Mouse (Mus musculus) embryo, embryonic 10.5 days (tissue): Measurements from ENCODE around the gene Grap2.

Experiments
- DNase-seq: peaks from one replicate; pipeline ENCODE4 v3.0.0-alpha.2; 2015; ENCODE audit warnings: low spot score

Gene Grap2

GRCm38 (mm10) chr15:80639071-80639702, 66.8 kb downstream of the Grap2 start:
- DNase-seq, result no peak

GRCm38 (mm10) chr15:80639874-80640273, 67.5 kb downstream of the Grap2 start:
- no peak for DNase-seq

DNA sequence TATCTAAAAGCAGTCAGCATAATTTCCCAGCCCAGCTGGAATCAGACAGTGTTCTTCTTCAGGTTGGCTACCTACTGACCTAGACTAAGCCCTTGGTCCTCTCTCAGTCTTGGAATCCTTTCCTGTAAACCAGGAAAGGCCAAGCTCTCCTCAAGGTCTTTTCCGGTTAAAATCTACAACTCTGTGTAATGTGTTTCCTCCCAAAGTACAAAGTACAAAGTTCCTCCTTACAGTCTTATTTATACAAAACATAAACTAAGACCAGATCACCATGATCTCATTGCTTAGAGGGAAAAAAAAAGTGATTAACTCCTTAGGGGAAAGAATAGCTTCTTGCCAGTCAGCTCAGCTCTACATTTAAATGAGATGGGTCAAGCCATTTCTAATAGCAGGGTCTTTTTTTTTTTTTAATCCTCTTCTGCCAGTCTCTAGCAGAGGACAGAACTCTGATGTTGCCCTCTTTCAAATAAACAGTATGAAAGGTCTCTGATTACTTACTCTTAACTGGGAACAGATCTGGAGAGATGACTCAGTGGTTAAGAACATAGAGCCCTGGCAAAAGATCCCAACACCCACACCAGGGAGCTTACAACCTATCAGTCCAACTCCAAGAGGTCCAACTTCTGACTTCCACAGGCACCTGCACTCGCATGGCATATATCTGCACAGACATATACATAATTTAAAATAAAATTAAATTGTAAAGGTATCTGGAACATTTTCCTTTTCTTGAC, 69.5 kb downstream of the Grap2 start:
- DNase-seq, result no peak

GRCm38 (mm10) chr15:80645006-80645797, 72.8 kb downstream of the Grap2 start:
- no peak for DNase-seq

DNA sequence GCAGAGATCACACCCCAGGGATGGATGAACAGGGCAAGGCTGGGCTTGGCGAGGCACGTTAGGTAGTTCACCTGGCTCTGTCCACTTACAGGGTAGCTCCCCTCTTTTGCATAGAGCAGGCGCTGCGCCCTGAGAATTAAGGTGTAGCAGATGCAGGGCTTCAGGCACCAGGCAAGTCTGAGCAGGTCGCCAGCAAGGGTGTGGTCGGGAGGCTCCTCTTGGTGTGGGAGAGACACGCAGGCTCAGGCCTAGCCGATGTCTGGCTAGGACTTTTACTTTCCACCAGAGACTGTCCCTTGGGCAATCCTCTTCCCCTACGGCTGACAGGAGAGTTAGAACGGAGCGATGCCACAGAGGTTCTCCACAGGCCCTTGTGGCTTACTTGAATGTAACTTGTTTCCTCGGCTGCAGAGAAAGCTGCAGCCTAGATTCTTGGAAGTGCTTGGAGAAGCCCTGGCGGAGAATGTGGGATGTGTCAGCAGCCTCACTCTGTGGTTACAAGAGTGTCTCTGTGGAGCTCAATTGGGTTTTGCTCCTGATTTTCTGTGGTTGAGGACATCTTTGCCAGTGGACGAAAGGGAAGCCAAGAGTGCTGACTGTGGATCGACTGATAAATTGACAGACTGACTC, 76.7 kb downstream of the Grap2 start:
- no peak for DNase-seq

- no peak for DNase-seq
Measured at GRCm38 (mm10) chr15:80650412-80650811, 78.0 kb downstream of the Grap2 start.

DNA sequence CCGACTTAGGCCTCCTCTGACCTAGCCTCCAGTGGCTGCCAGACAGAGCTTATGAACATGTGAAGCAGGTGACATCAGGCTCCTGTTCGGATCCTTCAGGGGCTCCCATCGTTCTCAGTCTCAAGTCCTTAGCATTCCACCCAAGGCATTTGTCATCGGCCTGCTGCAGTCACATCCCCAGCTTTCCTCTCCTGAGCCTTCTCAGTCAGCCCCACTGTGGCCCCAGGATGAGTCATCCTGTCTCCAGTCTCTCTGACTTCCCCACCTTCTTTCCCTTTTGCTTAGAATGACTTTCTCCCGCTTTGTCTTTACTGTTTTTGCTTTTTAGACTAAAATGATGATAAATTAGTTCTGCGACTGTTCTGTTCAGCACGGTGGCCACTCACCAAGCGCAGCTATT, 81.5 kb downstream of the Grap2 start:
- no peak for DNase-seq

- peak; percentile 27 for DNase-seq
Measured at GRCm38 (mm10) chr15:80658815-80659471, 86.5 kb downstream of the Grap2 start.

- no peak for DNase-seq
Measured at GRCm38 (mm10) chr15:80660963-80661362, 88.6 kb downstream of the Grap2 start.

DNA sequence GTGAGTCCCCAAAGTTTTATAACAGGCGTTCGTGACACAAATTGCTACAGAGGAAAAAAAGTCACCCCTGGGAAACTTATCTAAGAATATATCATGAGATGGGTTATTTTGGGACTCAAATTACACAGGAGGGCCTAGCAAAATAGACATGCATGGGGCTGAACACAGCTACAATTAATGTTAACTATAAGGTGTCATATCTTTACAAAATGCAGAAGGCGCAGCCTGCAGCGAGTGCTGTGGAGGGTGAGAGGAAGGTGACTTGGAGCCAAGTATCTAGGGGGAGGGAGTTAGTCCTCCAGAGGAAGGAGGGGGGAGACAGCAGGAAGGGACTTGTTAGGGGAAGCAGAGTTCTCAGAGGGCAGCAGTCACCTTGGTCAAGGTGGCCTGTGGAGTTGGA, 92.0 kb downstream of the Grap2 start:
- DNase-seq, result no peak

GRCm38 (mm10) chr15:80671295-80672252, 99.2 kb downstream of the Grap2 start, which contains the start of gene Fam83f:
Fam83f (plus strand) TSS chr15:80671847.
- peak; percentile 46 for DNase-seq

- DNase-seq, result no peak
Measured at GRCm38 (mm10) chr15:80672810-80673209, 100.4 kb downstream of the Grap2 start.

DNA sequence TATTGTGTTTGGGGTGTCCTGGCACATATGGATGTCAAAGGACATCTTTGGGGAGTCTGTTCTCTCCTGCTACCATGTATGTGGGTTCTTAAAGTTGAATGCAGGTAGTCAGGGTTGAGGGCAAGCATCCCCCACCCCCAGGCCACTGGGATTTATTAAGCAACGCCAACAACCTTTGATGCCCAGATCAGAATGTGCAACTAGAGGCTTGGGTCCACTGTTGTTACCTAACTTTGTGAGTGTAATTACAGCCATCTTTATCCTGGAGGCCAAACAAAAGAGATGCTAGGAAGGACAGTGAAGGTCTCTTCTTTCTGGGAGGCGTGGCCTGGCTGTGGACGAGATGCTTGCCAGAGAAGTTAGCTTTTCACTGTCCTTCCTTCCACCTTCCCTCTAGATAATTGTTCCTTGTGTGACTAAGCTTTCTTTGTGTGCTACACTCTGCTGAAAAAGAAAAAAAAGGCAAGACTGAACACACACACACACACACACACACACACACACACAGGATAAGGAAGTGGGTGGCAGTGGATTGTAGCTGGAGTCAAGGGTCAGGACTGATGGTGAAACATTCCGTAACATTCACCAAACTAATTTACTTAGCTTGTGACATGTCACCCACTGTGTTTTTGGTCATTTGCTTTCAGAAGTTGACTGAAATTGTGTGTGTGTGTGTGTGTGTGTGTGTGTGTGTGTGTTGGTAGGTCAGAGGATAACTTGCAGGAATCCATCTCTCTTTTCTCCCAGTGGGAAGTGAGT, 101.1 kb downstream of the Grap2 start:
- DNase-seq, result no peak

DNA sequence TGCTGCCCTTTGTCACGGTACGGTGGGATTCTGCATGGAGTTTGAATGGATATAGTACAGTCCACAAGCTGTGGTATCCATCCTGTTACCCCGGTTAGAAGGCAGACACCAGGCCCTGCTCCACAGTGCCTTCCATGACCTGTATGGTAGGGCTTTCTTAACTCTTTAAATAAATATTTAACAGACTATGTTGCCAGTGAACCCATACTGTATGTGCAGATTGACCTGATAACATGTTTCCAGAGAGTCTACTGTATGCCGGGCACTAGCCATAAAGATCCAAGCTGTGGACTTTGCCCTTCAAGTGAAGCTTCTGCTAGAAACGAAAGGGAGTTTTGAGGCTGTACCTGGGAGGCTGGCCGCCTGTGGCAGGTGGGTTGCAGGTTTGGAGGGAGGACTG, 102.3 kb downstream of the Grap2 start:
- no peak for DNase-seq

DNA sequence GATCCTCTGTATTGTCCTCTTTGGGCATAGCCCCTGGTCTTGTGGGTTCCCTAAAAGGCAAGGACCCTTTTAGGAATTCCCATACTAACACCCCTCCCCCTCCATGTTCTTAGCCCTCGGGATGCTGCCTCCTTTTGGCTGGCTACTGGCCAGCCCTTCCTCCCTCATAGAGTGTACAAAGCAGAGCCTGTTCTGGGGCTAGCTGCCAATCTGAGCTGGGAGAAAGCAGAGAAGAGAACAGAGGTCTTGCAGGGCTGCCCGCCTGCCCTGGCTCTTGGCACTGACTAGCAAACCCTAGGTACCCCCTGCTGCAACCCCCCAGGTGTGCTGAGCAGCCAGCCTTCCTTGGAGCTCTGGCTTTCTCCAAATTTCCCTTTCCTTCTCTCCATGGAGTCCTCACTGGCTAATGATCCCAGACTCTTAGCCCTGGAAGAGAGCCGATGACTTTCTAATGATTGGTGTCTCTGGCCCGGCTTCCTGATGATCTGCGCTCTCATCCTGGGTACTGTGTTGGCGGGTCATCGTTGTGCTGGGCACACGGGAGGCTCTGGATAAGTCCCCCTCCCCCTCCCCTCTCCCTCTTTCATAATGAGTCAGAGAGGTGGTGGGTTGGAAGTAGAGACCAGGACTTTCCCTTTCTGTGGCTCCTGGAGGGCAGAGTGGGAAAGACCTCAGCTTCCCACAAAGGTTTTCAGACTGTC, 107.3 kb downstream of the Grap2 start:
- no peak for DNase-seq

- no peak for DNase-seq
Measured at GRCm38 (mm10) chr15:80680347-80681030, 108.1 kb downstream of the Grap2 start.

DNA sequence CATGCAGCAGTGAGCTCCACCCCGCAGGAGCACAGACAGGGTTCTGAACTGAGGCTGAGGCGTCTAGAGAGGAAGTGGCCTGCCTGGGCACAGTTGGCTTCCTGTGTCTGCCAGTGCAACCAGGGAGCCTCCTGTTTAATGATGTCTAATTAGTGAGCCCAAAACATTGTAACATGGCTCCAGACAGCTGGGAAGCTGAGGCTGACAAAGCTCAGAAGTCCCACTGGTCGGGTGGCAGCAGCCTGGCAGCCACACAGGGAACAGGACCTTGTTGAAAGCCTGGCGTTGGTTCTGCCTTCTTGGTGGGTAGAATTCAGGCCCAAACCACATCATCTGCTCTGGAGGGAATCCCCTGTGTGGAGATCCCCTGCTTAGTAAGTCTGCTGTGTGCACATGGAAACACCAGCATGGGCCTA, 109.1 kb downstream of the Grap2 start:
- DNase-seq, result no peak

- no peak for DNase-seq
Measured at GRCm38 (mm10) chr15:80682343-80682742, 109.9 kb downstream of the Grap2 start.

GRCm38 (mm10) chr15:80683151-80683550, 110.8 kb downstream of the Grap2 start:
- no peak for DNase-seq
